Mouse (Mus musculus) stomach, postnatal 0 days (tissue): ENCODE results near the gene Tmem199. TPM values are rescaled to one million over a fixed set of nuclear protein-coding genes. Genes with fewer than 3 reads are reported as not detected.

Experiments
- ATAC-seq: fragments of 200-750 bp; cut with Nextera tagmentation; 2 replicates; pipeline ENCODE4 v1.8.0; 2017; ENCODE audit not compliant: low FRiP score, low TSS enrichment
- DNase-seq: peaks from one replicate; pipeline ENCODE4 v3.0.0-alpha.2; 2016; ENCODE audit warnings: low spot score
- H3K27ac ChIP-seq: fragments of 300-500 bp; sonication (generic); replicated peaks from 2 replicates; pipeline ENCODE4 v1.5.1; 2014; ENCODE audit warnings: mild to moderate bottlenecking, control low read depth
- H3K27me3 ChIP-seq: fragments of 300-500 bp; sonication (generic); 2 replicates; pipeline ENCODE4 v1.6.1; 2014; ENCODE audit warnings: low read length; ENCODE audit not compliant: control insufficient read depth, insufficient read depth
- H3K36me3 ChIP-seq: fragments of 300-500 bp; sonication (generic); 2 replicates; pipeline ENCODE4 v1.6.1; 2014; ENCODE audit warnings: low read length, mixed read lengths; ENCODE audit not compliant: control insufficient read depth, insufficient read depth
- H3K4me1 ChIP-seq: fragments of 300-500 bp; sonication (generic); replicated peaks from 2 replicates; pipeline ENCODE4 v1.6.1; 2014; ENCODE audit warnings: antibody characterized with exemption; ENCODE audit not compliant: control insufficient read depth, insufficient read depth
- H3K4me2 ChIP-seq: fragments of 300-500 bp; sonication (generic); replicated peaks from 2 replicates; pipeline ENCODE4 v1.6.1; 2014; ENCODE audit warnings: low read depth, mild to moderate bottlenecking, control low read depth, moderate library complexity
- H3K4me3 ChIP-seq: fragments of 300-500 bp; sonication (generic); 2 replicates; pipeline ENCODE4 v1.5.1; 2014; ENCODE audit warnings: low read depth, low read length, control low read depth
- H3K9ac ChIP-seq: fragments of 300-500 bp; sonication (generic); 2 replicates; pipeline ENCODE4 v1.6.1; 2014; ENCODE audit warnings: mild to moderate bottlenecking, low read length, control low read depth, mixed read lengths
- H3K9me3 ChIP-seq: fragments of 300-500 bp; sonication (generic); 2 replicates; pipeline ENCODE4 v1.6.1; 2016; ENCODE audit warnings: low read length; ENCODE audit not compliant: control insufficient read depth
- CTCF ChIP-seq: IDR thresholded peaks from 2 replicates; pipeline ENCODE4 v1.5.1; 2016; ENCODE audit warnings: antibody characterized with exemption, low read depth, mild to moderate bottlenecking, moderate library complexity
- EP300 ChIP-seq: optimal IDR thresholded peaks from 2 replicates; pipeline ENCODE3; 2016; ENCODE audit warnings: antibody characterized with exemption
- WGBS: fragments of 180-500 bp; shearing (Covaris S2); extraction: QIAGEN DNeasy Blood & Tissue Kit; methylation state at CpG from one replicate; pipeline ENCODE4 v1.1.7; 2014; 5-methylcytosine and 5-hydroxymethylcytosine counted together
- polyA plus RNA-seq: library from polyadenylated mRNA; unstranded; fragments of >200 nt; fragmentation: Nextera tagmentation; extraction: Ambion mirVana; gene quantifications from 2 replicates; pipeline ENCODE4 v1.2.1, GENCODE M21; 2015

The Tmem199 gene
- polyA plus RNA-seq, 1 experiment from 2014 or later = 28.4 TPM

- Histone ChIP-seq H3K9ac (no peak overlapping the region), H3K4me3 (no peak overlapping the region), H3K4me1 (no peaks in the 10 kb centered on the region), H3K36me3 (peaks cover 32% of the 10 kb centered on the region), H3K9me3 (no peaks in the 10 kb centered on the region), H3K4me2 (no peak overlapping the region), H3K27me3 (no peaks in the 10 kb centered on the region), H3K27ac (no peak overlapping the region)
- no peak for ATAC-seq
- DNase-seq = no peak
- TF ChIP-seq CTCF = no peak
- no peak for TF ChIP-seq EP300
- 67% methylated on average over 3 of the region's 3 CpGs for WGBS
Measured at GRCm38 (mm10) chr11:78521880-78522279, 9.9 kb upstream of the Tmem199 start.

GRCm38 (mm10) chr11:78518931-78519330, 7.0 kb upstream of the Tmem199 start:
- Histone ChIP-seq H3K4me2 (no peak overlapping the region), H3K4me3 (no peak overlapping the region), H3K4me1 (no peaks in the 10 kb centered on the region), H3K9me3 (no peaks in the 10 kb centered on the region), H3K9ac (no peak overlapping the region), H3K27me3 (no peaks in the 10 kb centered on the region), H3K27ac (no peak overlapping the region), H3K36me3 (peaks cover 32% of the 10 kb centered on the region)
- no peak for DNase-seq
- TF ChIP-seq EP300 (no peak), CTCF (no peak)
- no peak for ATAC-seq
- WGBS = 88% methylated on average over 10 of the region's 10 CpGs

DNA sequence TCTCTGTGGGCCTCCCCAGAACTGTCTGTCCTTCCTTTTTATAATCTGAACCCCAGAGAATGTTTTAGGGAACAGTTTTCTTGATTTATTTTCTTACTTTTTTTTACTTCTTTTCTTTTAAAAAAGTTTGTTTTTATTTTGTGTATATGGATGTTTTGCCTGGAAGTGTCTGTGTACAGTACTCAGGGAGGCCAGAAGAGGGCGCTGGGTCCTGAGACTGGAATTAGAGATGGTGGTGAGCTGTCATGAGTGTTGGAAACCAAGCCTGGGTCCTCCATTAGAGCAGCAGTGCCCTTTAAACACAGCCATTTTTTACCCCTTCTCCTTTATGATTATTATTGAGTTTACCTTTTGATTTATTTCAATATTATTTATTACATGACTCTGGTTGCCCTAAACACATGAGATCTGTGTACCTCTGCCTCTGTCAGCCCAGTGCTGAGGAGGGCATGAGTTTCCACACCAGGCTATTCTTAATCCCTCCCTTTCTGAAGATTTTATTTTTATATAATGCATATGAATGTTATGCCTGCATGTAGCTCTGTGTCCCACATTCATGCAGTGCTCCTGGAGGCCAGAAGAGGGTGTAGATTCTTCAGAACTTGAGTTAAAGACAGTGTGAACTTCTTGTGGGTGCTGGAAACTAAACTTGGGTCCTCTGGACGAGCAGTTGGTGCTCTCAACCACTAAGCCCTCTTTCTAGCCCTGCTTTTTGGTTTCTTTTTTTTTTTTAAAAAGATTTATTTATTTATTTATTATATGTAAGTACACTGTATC, 3.8 kb upstream of the Tmem199 start:
- H3K27me3 ChIP-seq = no peaks in the 10 kb centered on the region
- no peak overlapping the region for H3K27ac ChIP-seq
- ATAC-seq (no peak), DNase-seq (no peak)
- H3K36me3 ChIP-seq = peaks cover 19% of the 10 kb centered on the region
- 57% methylated on average over 2 of the region's 2 CpGs for WGBS
- H3K4me3 ChIP-seq = no peak overlapping the region
- peaks cover 4% of the 10 kb centered on the region for H3K4me1 ChIP-seq
- no peaks in the 10 kb centered on the region for H3K9me3 ChIP-seq
- TF ChIP-seq CTCF = peak; percentile 58
- TF ChIP-seq EP300 = no peak
- H3K4me2 ChIP-seq = no peak overlapping the region
- H3K9ac ChIP-seq = no peak overlapping the region

GRCm38 (mm10) chr11:78513106-78513790, 1.3 kb upstream of the Tmem199 start:
- TF ChIP-seq CTCF = no peak
- no peak for TF ChIP-seq EP300
- peak overlapping the region; percentile 80 for H3K4me3 ChIP-seq

GRCm38 (mm10) chr11:78509148-78509547, 2.8 kb downstream of the Tmem199 start:
- Histone ChIP-seq H3K27me3 (no peaks in the 10 kb centered on the region), H3K4me2 (no peak overlapping the region), H3K9me3 (no peaks in the 10 kb centered on the region), H3K9ac (no peak overlapping the region), H3K27ac (no peak overlapping the region), H3K4me3 (no peak overlapping the region), H3K4me1 (peaks cover 4% of the 10 kb centered on the region), H3K36me3 (peaks cover 13% of the 10 kb centered on the region; the same call in 1 of the 2 replicates)
- peak; percentile 63 for TF ChIP-seq CTCF
- no peak for TF ChIP-seq EP300
- ATAC-seq = no peak
- DNase-seq = no peak
- WGBS = 77% methylated on average over 5 of the region's 5 CpGs

More at GRCm38 (mm10) chr11:78513106-78513790, 1.3 kb upstream of the Tmem199 start:
- H3K36me3 ChIP-seq = peaks cover 13% of the 10 kb centered on the region; the same call in 1 of the 2 replicates
- DNase-seq = no peak
- no peak for ATAC-seq
- peaks cover 4% of the 10 kb centered on the region for H3K4me1 ChIP-seq
- WGBS = 67% methylated on average over 3 of the region's 3 CpGs
- peak overlapping the region; percentile 88 for H3K9ac ChIP-seq
- H3K4me2 ChIP-seq = peak overlapping the region; percentile 92
- no peak overlapping the region for H3K27ac ChIP-seq
- H3K9me3 ChIP-seq = no peaks in the 10 kb centered on the region
- H3K27me3 ChIP-seq = no peaks in the 10 kb centered on the region

DNA sequence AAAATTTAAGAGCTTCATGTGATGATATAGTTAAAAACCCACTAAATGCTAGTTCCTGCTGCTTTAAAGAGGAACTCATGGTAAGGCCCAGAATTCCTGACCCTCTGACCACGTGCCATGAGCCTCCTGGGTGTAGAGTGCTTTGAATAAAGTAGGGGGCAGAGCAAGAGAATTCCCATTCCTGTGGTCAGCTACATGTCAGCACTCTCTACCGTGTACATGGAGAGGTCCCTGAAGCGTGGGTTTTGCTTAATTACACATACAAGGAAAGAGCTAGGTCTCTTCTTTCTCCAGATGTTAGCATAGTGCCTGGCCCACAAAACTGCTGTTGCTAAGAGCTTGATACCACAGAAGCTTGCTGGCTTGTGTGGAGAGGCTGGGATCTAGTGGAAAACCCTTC, 6.5 kb downstream of the Tmem199 start:
- no peak for ATAC-seq

More for the DNA sequence above, 6.5 kb downstream of the Tmem199 start:
- no peaks in the 10 kb centered on the region for H3K9me3 ChIP-seq
- WGBS = 83% methylated on average over 3 of the region's 3 CpGs
- no peak overlapping the region for H3K4me2 ChIP-seq
- no peak overlapping the region for H3K9ac ChIP-seq
- TF ChIP-seq CTCF (no peak), EP300 (no peak)
- no peaks in the 10 kb centered on the region for H3K4me1 ChIP-seq
- no peak overlapping the region for H3K4me3 ChIP-seq
- peaks cover 13% of the 10 kb centered on the region; the same call in 1 of the 2 replicates for H3K36me3 ChIP-seq
- no peaks in the 10 kb centered on the region for H3K27me3 ChIP-seq
- no peak overlapping the region for H3K27ac ChIP-seq
- DNase-seq = no peak
